Mouse (Mus musculus): Measurements from ENCODE around the gene Iapp. TPM values are rescaled to one million over a fixed set of nuclear protein-coding genes. Genes with fewer than 3 reads are reported as not detected.
A peak's percentile ranks its signal among the peaks of the same experiment; 100 is the strongest.

Gene Iapp
- polyA plus RNA-seq, 1 experiment = 6.6 TPM

DNA sequence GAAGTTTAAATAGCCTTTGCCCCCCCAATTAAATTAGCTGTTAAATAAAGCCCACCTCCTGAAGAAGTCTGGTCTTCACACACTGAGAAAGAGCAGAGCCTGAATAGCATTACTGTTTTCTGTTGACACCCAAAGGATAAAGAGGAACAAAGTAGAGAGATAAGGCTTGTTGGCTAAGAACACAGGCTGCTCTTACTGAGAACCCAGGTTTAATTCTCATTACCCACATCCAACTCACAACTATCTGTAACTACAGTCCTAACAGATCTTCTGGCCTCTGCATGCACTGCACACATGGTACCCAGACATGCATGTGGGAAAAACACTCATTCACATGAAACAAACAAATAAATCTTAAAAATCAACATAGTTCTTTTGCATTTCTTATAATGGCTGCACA, 18.9 kb downstream of the Iapp start:
- no peak for TF ChIP-seq CTCF (IDR thresholded peaks at IDR 0.05; ENCODE audit: borderline replicate concordance, control insufficient read depth, extremely low read depth, insufficient read depth, low read length, poor library complexity)
- TF ChIP-seq POLR2A (IDR thresholded peaks at IDR 0.05; ENCODE audit: control insufficient read depth, extremely low read depth, insufficient read depth, low read length, poor library complexity) = no peak
- DNase-seq = no peak
- Histone ChIP-seq H3K27me3 (ENCODE audit: control insufficient read depth, insufficient read depth, low read length) (no peaks in the 10 kb centered on the region), H3K36me3 (ENCODE audit: control insufficient read depth, insufficient read depth, low read length) (no peaks in the 10 kb centered on the region), H3K27ac (ENCODE audit: control insufficient read depth, insufficient read depth, low read length) (no peak overlapping the region), H3K4me3 (ENCODE audit: control insufficient read depth, insufficient read depth, low read length) (no peak overlapping the region), H3K4me1 (replicated peaks; ENCODE audit: control insufficient read depth, insufficient read depth, low read length) (no peaks in the 10 kb centered on the region)

GRCm38 (mm10) chr6:142322881-142323280, 24.7 kb downstream of the Iapp start, which contains the start of gene Slco1a5:
Slco1a5 (minus strand) TSS chr6:142322981.
- Histone ChIP-seq H3K36me3 (ENCODE audit: control insufficient read depth, insufficient read depth, low read length) (no peaks in the 10 kb centered on the region), H3K4me3 (ENCODE audit: control insufficient read depth, insufficient read depth, low read length) (no peak within 1 kb of the TSS), H3K27me3 (ENCODE audit: control insufficient read depth, insufficient read depth, low read length) (no peaks in the 10 kb centered on the region), H3K27ac (ENCODE audit: control insufficient read depth, insufficient read depth, low read length) (no peak within 1 kb of the TSS), H3K4me1 (replicated peaks; ENCODE audit: control insufficient read depth, insufficient read depth, low read length) (no peaks in the 10 kb centered on the region)
- no peak for DNase-seq
- WGBS = 76% methylated on average over 4 of the region's 4 CpGs
- TF ChIP-seq POLR2A (IDR thresholded peaks at IDR 0.05; ENCODE audit: control insufficient read depth, extremely low read depth, insufficient read depth, low read length, poor library complexity) (no peak), CTCF (IDR thresholded peaks at IDR 0.05; ENCODE audit: borderline replicate concordance, control insufficient read depth, extremely low read depth, insufficient read depth, low read length, poor library complexity) (no peak)

DNA sequence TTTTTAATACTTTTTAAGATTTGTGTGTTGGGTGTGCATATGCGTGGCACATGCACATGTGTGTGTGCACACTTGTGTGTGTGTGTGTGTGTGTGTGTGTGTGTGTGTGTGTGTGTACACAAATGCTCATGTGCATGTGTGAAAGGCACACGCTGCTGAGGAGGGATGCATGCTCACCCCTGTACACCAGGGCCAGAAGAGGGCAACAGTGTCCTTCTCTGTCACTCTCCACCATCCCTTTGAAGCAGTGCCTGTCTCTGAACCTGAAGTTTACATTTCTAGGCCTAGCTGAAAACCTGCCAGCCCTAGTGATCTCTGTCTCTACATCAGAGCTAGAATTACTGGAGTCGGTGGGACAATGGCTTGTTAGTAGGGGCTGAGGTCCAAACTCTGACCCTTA, 28.4 kb downstream of the Iapp start:
- TF ChIP-seq POLR2A (IDR thresholded peaks at IDR 0.05; ENCODE audit: control insufficient read depth, extremely low read depth, insufficient read depth, low read length, poor library complexity) (no peak), CTCF (IDR thresholded peaks at IDR 0.05; ENCODE audit: borderline replicate concordance, control insufficient read depth, extremely low read depth, insufficient read depth, low read length, poor library complexity) (no peak)
- Histone ChIP-seq H3K27ac (ENCODE audit: control insufficient read depth, insufficient read depth, low read length) (no peak overlapping the region), H3K36me3 (ENCODE audit: control insufficient read depth, insufficient read depth, low read length) (no peaks in the 10 kb centered on the region), H3K4me3 (ENCODE audit: control insufficient read depth, insufficient read depth, low read length) (no peak overlapping the region), H3K4me1 (replicated peaks; ENCODE audit: control insufficient read depth, insufficient read depth, low read length) (no peaks in the 10 kb centered on the region), H3K27me3 (ENCODE audit: control insufficient read depth, insufficient read depth, low read length) (no peaks in the 10 kb centered on the region)
- 78% methylated on average over 3 of the region's 3 CpGs for WGBS
- DNase-seq = no peak

GRCm38 (mm10) chr6:142329201-142329600, 31.0 kb downstream of the Iapp start:
- WGBS = 75% methylated on average over 1 of the region's 1 CpGs
- H3K4me3 ChIP-seq (ENCODE audit: control insufficient read depth, insufficient read depth, low read length) = no peak overlapping the region
- H3K36me3 ChIP-seq (ENCODE audit: control insufficient read depth, insufficient read depth, low read length) = no peaks in the 10 kb centered on the region
- H3K27me3 ChIP-seq (ENCODE audit: control insufficient read depth, insufficient read depth, low read length) = no peaks in the 10 kb centered on the region
- no peak overlapping the region for H3K27ac ChIP-seq (ENCODE audit: control insufficient read depth, insufficient read depth, low read length)
- TF ChIP-seq CTCF (IDR thresholded peaks at IDR 0.05; ENCODE audit: borderline replicate concordance, control insufficient read depth, extremely low read depth, insufficient read depth, low read length, poor library complexity) = no peak
- TF ChIP-seq POLR2A (IDR thresholded peaks at IDR 0.05; ENCODE audit: control insufficient read depth, extremely low read depth, insufficient read depth, low read length, poor library complexity) = no peak
- no peak for DNase-seq
- H3K4me1 ChIP-seq (replicated peaks; ENCODE audit: control insufficient read depth, insufficient read depth, low read length) = no peaks in the 10 kb centered on the region

DNA sequence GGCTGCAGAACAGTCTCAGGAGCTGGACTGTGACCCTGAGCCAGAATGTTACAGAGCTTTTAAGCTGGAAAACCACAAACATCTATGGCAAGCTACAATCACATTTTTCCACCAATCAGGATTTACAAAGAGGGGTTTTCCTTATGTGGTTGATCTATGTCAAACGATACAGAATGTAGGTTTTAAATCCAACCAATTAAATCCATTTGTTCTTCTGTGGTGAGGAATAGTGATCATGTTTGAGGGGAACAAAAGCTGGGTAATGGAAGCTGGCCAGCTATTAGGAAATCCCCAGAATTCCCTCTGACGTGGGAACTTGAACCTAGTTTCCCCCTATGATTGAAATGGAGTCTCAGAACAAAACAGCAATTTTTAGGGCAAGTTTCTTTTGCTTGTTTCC, 40.7 kb downstream of the Iapp start:
- H3K4me1 ChIP-seq (replicated peaks; ENCODE audit: control insufficient read depth, insufficient read depth, low read length) = no peaks in the 10 kb centered on the region
- 60% methylated on average over 2 of the region's 2 CpGs for WGBS
- H3K4me3 ChIP-seq (ENCODE audit: control insufficient read depth, insufficient read depth, low read length) = no peak overlapping the region
- no peak for TF ChIP-seq POLR2A (IDR thresholded peaks at IDR 0.05; ENCODE audit: control insufficient read depth, extremely low read depth, insufficient read depth, low read length, poor library complexity)
- no peak for TF ChIP-seq CTCF (IDR thresholded peaks at IDR 0.05; ENCODE audit: borderline replicate concordance, control insufficient read depth, extremely low read depth, insufficient read depth, low read length, poor library complexity)
- H3K27me3 ChIP-seq (ENCODE audit: control insufficient read depth, insufficient read depth, low read length) = no peaks in the 10 kb centered on the region; the same call in 1 of the 2 replicates
- no peak for DNase-seq
- H3K36me3 ChIP-seq (ENCODE audit: control insufficient read depth, insufficient read depth, low read length) = no peaks in the 10 kb centered on the region
- no peak overlapping the region for H3K27ac ChIP-seq (ENCODE audit: control insufficient read depth, insufficient read depth, low read length)

- Histone ChIP-seq H3K4me1 (replicated peaks; ENCODE audit: control insufficient read depth, insufficient read depth, low read length) (no peaks in the 10 kb centered on the region), H3K27ac (ENCODE audit: control insufficient read depth, insufficient read depth, low read length) (no peak overlapping the region), H3K4me3 (ENCODE audit: control insufficient read depth, insufficient read depth, low read length) (no peak overlapping the region), H3K27me3 (ENCODE audit: control insufficient read depth, insufficient read depth, low read length) (no peaks in the 10 kb centered on the region; the same call in 1 of the 2 replicates), H3K36me3 (ENCODE audit: control insufficient read depth, insufficient read depth, low read length) (no peaks in the 10 kb centered on the region)
- TF ChIP-seq POLR2A (IDR thresholded peaks at IDR 0.05; ENCODE audit: control insufficient read depth, extremely low read depth, insufficient read depth, low read length, poor library complexity) = no peak
- TF ChIP-seq CTCF (IDR thresholded peaks at IDR 0.05; ENCODE audit: borderline replicate concordance, control insufficient read depth, extremely low read depth, insufficient read depth, low read length, poor library complexity) = no peak
- DNase-seq = no peak
- WGBS = 39% methylated on average over 2 of the region's 2 CpGs
Measured at GRCm38 (mm10) chr6:142339576-142339975, 41.4 kb downstream of the Iapp start.

DNA sequence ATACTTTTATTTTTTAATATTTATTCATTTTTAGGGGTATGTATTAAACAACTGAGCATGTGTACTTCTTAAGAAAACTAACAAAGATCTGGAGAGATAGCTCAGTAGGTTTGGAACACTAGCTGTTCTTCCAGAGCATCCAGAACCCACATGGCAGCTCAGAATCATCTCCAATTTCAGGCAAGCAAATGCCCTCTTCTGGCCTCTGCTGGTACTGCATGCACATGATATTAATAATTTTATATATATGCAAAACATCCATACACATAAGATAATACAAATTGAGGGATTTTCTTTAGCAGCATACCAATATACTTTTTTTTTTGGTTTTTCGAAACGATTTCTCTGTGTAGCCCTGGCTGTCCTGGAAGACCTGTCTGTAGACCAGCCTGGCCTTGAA, 45.3 kb downstream of the Iapp start:
- Histone ChIP-seq H3K4me1 (replicated peaks; ENCODE audit: control insufficient read depth, insufficient read depth, low read length) (0 out of 2 replicates have a peak, but pooled peaks cover 3% of the 10 kb centered on the region), H3K4me3 (ENCODE audit: control insufficient read depth, insufficient read depth, low read length) (no peak overlapping the region), H3K27ac (ENCODE audit: control insufficient read depth, insufficient read depth, low read length) (no peak overlapping the region), H3K36me3 (ENCODE audit: control insufficient read depth, insufficient read depth, low read length) (no peaks in the 10 kb centered on the region), H3K27me3 (ENCODE audit: control insufficient read depth, insufficient read depth, low read length) (no peaks in the 10 kb centered on the region; the same call in 1 of the 2 replicates)
- DNase-seq = peak; percentile 51
- WGBS = 84% methylated on average over 2 of the region's 2 CpGs
- TF ChIP-seq POLR2A (IDR thresholded peaks at IDR 0.05; ENCODE audit: control insufficient read depth, extremely low read depth, insufficient read depth, low read length, poor library complexity) (no peak), CTCF (IDR thresholded peaks at IDR 0.05; ENCODE audit: borderline replicate concordance, control insufficient read depth, extremely low read depth, insufficient read depth, low read length, poor library complexity) (no peak)

Data from thymus, adult 2 months (tissue).